Mouse (Mus musculus) hindbrain, embryonic 11.5 days (tissue): ENCODE measurements at regions not wholly inside any gene's neighbourhood (a gene's known extent, or its start where the extent isn't known, plus 50 kb on each side); places are given as distances from the start of the nearest gene placed in this dataset.

Experiments used
- ATAC-seq: fragments of 200-750 bp; cut with Nextera tagmentation; 2 replicates; pipeline ENCODE4 v1.8.0; 2017; ENCODE audit warnings: mild to moderate bottlenecking, moderate TSS enrichment, moderate library complexity; ENCODE audit not compliant: low FRiP score
- DNase-seq: peaks from one replicate; pipeline ENCODE4 v3.0.0-alpha.2; 2015; ENCODE audit warnings: low spot score
- H3K27ac ChIP-seq: fragments of 300-500 bp; sonication (generic); 2 replicates; pipeline ENCODE4 v1.5.1; 2014; ENCODE audit warnings: mild to moderate bottlenecking, low read depth, low read length
- H3K27me3 ChIP-seq: fragments of 300-500 bp; sonication (generic); 2 replicates; pipeline ENCODE4 v1.6.1; 2014; ENCODE audit warnings: mild to moderate bottlenecking, low read length, moderate library complexity, mixed read lengths; ENCODE audit not compliant: control insufficient read depth, insufficient read depth
- H3K36me3 ChIP-seq: fragments of 300-500 bp; sonication (generic); 2 replicates; pipeline ENCODE4 v1.6.1; 2014; ENCODE audit warnings: mild to moderate bottlenecking, low read length, moderate library complexity, mixed read lengths; ENCODE audit not compliant: control insufficient read depth, insufficient read depth
- H3K4me1 ChIP-seq: fragments of 300-500 bp; sonication (generic); replicated peaks from 2 replicates; pipeline ENCODE4 v1.6.1; 2014; ENCODE audit warnings: low read length, mixed read lengths; ENCODE audit not compliant: control insufficient read depth, insufficient read depth
- H3K4me2 ChIP-seq: fragments of 300-500 bp; sonication (generic); replicated peaks from 2 replicates; pipeline ENCODE4 v1.6.1; 2014; ENCODE audit warnings: mild to moderate bottlenecking, low read depth, low read length
- H3K4me3 ChIP-seq: fragments of 300-500 bp; sonication (generic); 2 replicates; pipeline ENCODE4 v1.5.1; 2014; ENCODE audit warnings: low read depth, low read length
- H3K9ac ChIP-seq: fragments of 300-500 bp; sonication (generic); 2 replicates; pipeline ENCODE4 v1.6.1; 2014; ENCODE audit warnings: low read depth, low read length
- H3K9me3 ChIP-seq: fragments of 300-500 bp; sonication (generic); 2 replicates; pipeline ENCODE4 v1.6.1; 2016; ENCODE audit warnings: low read length; ENCODE audit not compliant: control insufficient read depth
- WGBS: fragments of 180-500 bp; shearing (Covaris S2); extraction: QIAGEN DNeasy Blood & Tissue Kit; methylation state at CpG from one replicate; pipeline ENCODE4 v1.1.7; 2014; 5-methylcytosine and 5-hydroxymethylcytosine counted together

DNA sequence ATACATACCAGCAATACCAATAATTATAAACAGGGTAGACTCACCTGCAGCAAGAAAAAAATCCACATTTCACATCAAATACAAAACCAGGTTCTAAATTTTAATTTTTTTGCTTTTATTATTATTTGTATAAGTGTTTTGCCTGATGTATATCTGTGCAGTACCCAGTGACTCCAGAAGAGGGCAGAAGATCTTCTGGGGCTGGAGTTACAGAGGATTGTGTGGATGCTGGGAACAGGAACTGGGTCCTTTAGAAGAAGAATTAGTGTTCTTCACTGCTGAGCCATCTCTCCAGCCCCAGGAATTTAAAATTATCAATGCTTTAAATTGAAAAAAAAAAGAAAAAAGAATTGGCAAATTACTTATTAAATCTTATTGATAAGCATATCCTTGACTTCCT is 71.7 kb upstream of the Ccdc39 start:
- no peaks in the 10 kb centered on the region for H3K36me3 ChIP-seq
- no peaks in the 10 kb centered on the region for H3K27me3 ChIP-seq
- H3K4me1 ChIP-seq = no peaks in the 10 kb centered on the region
- ATAC-seq = no peak
- no peak for DNase-seq
- no peak overlapping the region for H3K4me2 ChIP-seq
- no peaks in the 10 kb centered on the region for H3K9me3 ChIP-seq
- H3K9ac ChIP-seq = no peak overlapping the region
- no peak overlapping the region for H3K4me3 ChIP-seq
- H3K27ac ChIP-seq = no peak overlapping the region

- H3K27me3 ChIP-seq = no peaks in the 10 kb centered on the region
- no peaks in the 10 kb centered on the region for H3K36me3 ChIP-seq
- no peak overlapping the region for H3K4me3 ChIP-seq
- WGBS = 72% methylated on average over 10 of the region's 10 CpGs
- ATAC-seq (no peak), DNase-seq (no peak)
- H3K9me3 ChIP-seq = no peaks in the 10 kb centered on the region
- no peak overlapping the region for H3K4me2 ChIP-seq
- no peaks in the 10 kb centered on the region for H3K4me1 ChIP-seq
- H3K9ac ChIP-seq = no peak overlapping the region
- no peak overlapping the region for H3K27ac ChIP-seq
Observed at GRCm38 (mm10) chr3:33916318-33916717, 72.2 kb upstream of the Ccdc39 start.

DNA sequence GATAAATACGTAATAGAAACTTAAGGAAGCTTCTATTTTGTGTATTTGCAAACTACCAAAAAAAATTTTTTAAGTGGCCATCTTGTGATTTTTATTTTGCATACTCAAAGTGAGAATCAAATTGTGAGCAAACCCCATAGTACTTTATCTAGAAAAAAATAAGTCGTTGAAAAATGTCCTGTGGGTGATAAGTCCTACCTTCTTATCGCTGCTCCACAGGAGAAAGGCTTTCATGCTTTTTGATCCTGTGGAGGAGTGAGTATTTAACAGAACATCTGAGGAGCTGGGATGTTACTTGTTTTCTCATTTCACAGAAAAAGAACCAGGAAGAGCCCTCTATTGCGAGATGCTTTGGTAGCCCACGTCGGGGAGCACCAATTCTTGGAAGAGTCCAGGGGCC is 72.7 kb upstream of the Ccdc39 start:
- H3K4me3 ChIP-seq = no peak overlapping the region
- H3K4me1 ChIP-seq = no peaks in the 10 kb centered on the region
- H3K9me3 ChIP-seq = no peaks in the 10 kb centered on the region
- no peaks in the 10 kb centered on the region for H3K27me3 ChIP-seq
- WGBS = 94% methylated on average over 6 of the region's 6 CpGs
- no peak overlapping the region for H3K27ac ChIP-seq
- no peak overlapping the region for H3K4me2 ChIP-seq
- no peak overlapping the region for H3K9ac ChIP-seq
- H3K36me3 ChIP-seq = no peaks in the 10 kb centered on the region
- ATAC-seq = no peak
- DNase-seq = no peak

GRCm38 (mm10) chr3:33918785-33919184 is 74.7 kb upstream of the Ccdc39 start:
- Histone ChIP-seq H3K4me1 (no peaks in the 10 kb centered on the region), H3K4me3 (no peak overlapping the region), H3K27me3 (no peaks in the 10 kb centered on the region), H3K36me3 (no peaks in the 10 kb centered on the region), H3K9ac (no peak overlapping the region), H3K27ac (no peak overlapping the region), H3K9me3 (no peaks in the 10 kb centered on the region), H3K4me2 (no peak overlapping the region)
- ATAC-seq (no peak), DNase-seq (peak; percentile 91)
- WGBS = 10% methylated on average over 10 of the region's 10 CpGs

DNA sequence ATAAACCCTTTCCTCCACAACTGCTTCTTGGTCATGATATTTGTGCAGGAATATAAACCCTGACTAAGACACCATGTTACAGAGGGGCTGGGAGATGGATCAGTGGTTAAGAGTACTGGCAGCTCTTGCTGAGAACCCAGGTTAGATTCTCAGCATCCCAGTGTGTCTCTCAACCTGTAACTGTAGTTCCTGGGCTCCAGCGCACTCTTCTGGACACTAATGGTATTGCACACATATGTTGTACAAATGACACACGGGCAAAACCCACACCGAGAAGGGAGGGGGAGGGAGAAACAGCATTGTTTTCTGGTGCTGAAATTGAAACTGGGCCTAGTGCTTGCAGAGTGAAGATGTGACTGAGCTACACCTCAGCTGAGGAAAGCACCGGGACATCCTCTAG is 81.0 kb upstream of the Ccdc39 start:
- ATAC-seq = no peak
- 76% methylated on average over 4 of the region's 4 CpGs for WGBS

DNA sequence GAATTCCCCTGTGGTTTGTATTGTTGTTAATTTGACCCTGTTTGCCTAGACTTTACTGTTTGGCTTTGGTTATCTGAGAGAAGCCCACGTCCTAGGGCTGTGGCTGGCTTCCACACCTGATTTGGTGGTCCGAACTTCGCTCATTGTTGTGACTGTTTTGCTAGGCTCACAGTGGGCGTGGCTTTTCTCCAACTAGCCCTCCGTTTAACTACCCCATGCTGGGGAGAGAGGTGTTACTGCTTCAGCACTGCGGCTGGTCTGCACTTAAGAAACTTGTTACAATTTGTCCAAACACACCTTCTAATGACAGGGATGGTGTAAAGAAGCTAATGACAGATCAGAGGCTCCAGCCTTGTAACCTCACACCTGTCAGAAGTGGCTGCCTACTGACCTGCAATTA is 64.7 kb upstream of the Fxr1 start:
- Histone ChIP-seq H3K4me3 (no peak overlapping the region), H3K4me2 (no peak overlapping the region), H3K27ac (no peak overlapping the region), H3K9me3 (no peaks in the 10 kb centered on the region), H3K9ac (no peak overlapping the region), H3K27me3 (peaks cover 13% of the 10 kb centered on the region), H3K4me1 (peaks cover 2% of the 10 kb centered on the region; the same call in 1 of the 2 replicates), H3K36me3 (no peaks in the 10 kb centered on the region)
- no peak for ATAC-seq
- no peak for DNase-seq
- 0% methylated on average over 6 of the region's 6 CpGs for WGBS

More for the DNA sequence above, 81.0 kb upstream of the Ccdc39 start:
- no peaks in the 10 kb centered on the region for H3K4me1 ChIP-seq
- no peak overlapping the region for H3K4me2 ChIP-seq
- H3K27me3 ChIP-seq = no peaks in the 10 kb centered on the region
- H3K4me3 ChIP-seq = no peak overlapping the region
- no peaks in the 10 kb centered on the region for H3K9me3 ChIP-seq
- no peak for DNase-seq
- no peak overlapping the region for H3K27ac ChIP-seq
- H3K9ac ChIP-seq = no peak overlapping the region
- H3K36me3 ChIP-seq = no peaks in the 10 kb centered on the region

- Histone ChIP-seq H3K4me2 (peak overlapping the region; percentile 24), H3K4me3 (no peak overlapping the region), H3K27me3 (peaks cover 13% of the 10 kb centered on the region), H3K27ac (no peak overlapping the region), H3K9ac (no peak overlapping the region), H3K9me3 (no peaks in the 10 kb centered on the region), H3K36me3 (no peaks in the 10 kb centered on the region), H3K4me1 (peaks cover 2% of the 10 kb centered on the region; the same call in 1 of the 2 replicates)
- ATAC-seq (peak; percentile 69; the same call in 1 of the 2 replicates), DNase-seq (peak; percentile 87)
- WGBS = 2% methylated on average over 19 of the region's 19 CpGs
Observed at GRCm38 (mm10) chr3:33955854-33956624, 63.7 kb upstream of the Fxr1 start.

DNA sequence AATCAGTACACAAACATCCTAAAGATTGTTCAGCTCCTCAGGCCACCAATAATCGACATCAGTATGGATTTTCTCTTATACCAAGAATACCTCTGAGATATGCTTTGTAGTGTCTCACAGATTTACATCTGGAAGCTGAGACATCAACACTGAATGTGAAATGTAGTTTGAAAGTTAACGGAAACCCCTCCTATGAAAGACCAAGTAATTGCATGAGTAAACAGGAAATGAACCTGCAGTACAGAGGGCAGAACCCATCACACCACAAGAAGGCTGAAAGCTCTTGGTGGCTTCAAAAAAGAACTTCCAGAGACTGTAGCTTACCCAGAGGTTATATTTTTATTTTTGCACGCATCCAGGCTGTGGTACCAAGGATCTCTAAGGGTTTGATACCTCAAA is 63.1 kb upstream of the Fxr1 start:
- peaks cover 13% of the 10 kb centered on the region for H3K27me3 ChIP-seq
- no peaks in the 10 kb centered on the region for H3K9me3 ChIP-seq
- no peak overlapping the region for H3K4me3 ChIP-seq
- no peaks in the 10 kb centered on the region for H3K36me3 ChIP-seq
- WGBS = 52% methylated on average over 3 of the region's 3 CpGs
- ATAC-seq (no peak; the same call in 1 of the 2 replicates), DNase-seq (no peak)
- no peak overlapping the region for H3K9ac ChIP-seq
- H3K4me2 ChIP-seq = no peak overlapping the region
- no peak overlapping the region for H3K27ac ChIP-seq
- H3K4me1 ChIP-seq = peaks cover 2% of the 10 kb centered on the region; the same call in 1 of the 2 replicates

GRCm38 (mm10) chr3:33957676-33958075 is 62.1 kb upstream of the Fxr1 start:
- no peaks in the 10 kb centered on the region for H3K9me3 ChIP-seq
- H3K27ac ChIP-seq = no peak overlapping the region
- no peak overlapping the region for H3K4me2 ChIP-seq
- H3K9ac ChIP-seq = no peak overlapping the region
- ATAC-seq = no peak
- no peaks in the 10 kb centered on the region for H3K36me3 ChIP-seq
- H3K4me3 ChIP-seq = no peak overlapping the region
- no peak for DNase-seq
- H3K27me3 ChIP-seq = peaks cover 13% of the 10 kb centered on the region
- WGBS = 91% methylated on average over 10 of the region's 10 CpGs
- H3K4me1 ChIP-seq = peaks cover 2% of the 10 kb centered on the region; the same call in 1 of the 2 replicates
